Mouse (Mus musculus): ENCODE results near the gene Inpp5a. TPM values are rescaled to one million over a fixed set of nuclear protein-coding genes. Genes with fewer than 3 reads are reported as not detected.

Inpp5a gene
- total RNA-seq, 1 experiment: 11.5 TPM

DNA sequence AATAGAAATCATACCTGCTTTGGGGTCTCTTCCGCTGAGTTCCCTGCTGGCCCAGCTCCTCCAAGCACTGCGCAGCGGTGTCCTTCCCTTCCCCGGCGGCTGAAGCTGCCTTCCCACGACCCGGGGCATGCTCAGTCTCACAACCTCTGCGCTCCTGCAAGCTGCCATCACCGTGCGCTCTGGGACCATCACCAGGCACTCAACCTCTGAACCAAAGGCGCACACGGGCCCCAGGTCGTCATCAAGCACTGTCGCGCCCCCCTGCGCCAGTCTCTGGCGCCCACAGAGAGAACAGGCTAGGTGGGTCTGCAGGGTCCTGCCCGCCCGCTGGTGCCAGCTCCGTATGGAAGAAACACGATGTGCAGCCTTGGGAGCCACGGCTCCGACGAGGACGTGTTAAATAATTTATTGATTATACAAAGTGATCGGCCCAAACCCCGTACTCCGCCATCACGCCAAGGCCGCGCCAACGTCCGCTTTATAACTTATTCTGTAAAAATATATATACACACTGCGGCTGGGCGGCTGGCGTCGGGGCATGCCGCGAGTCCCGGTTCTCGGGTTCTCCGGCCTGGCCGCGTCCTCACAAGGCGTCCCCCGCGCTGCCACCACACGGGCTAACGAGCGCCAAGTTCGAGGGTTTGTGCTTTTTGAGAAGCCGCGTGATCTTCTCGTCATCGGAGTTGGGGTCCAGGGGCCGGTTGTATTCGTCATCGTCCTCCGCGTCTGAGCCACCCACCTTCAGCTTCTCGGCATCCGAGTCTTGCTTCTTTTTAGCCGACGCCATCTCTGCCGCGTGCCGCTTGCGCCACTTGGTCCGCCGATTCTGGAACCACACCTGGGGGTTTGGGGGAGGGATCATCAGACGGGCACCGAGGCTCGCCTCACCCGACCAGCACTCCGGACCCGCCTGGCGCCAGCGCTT is 192.2 kb downstream of the Inpp5a start:
- no peak for DNase-seq (ENCODE audit: low read depth, low spot score)
- Histone ChIP-seq H3K9me3 (ENCODE audit: control insufficient read depth, insufficient read depth, low read depth, low read length) (no peaks in the 10 kb centered on the region), H3K4me1 (ENCODE audit: control insufficient read depth in 2 of 2, insufficient read depth in 2 of 2, low read length in 2 of 2, poor library complexity in 1 of 2) (peaks cover 5 to 26% of the 10 kb centered on the region in 2 experiments), H3K36me3 (ENCODE audit: control insufficient read depth, insufficient read depth, low read length, poor library complexity, severe bottlenecking) (no peaks in the 10 kb centered on the region), H3K9ac (ENCODE audit: insufficient read depth, low read depth, low read length, poor library complexity, severe bottlenecking) (peak overlapping the region; percentile 21), H3K27ac (ENCODE audit: insufficient read depth, low read depth, low read length, poor library complexity, severe bottlenecking) (no peak overlapping the region), H3K4me3 (ENCODE audit: insufficient read depth in 1 of 2, low read depth in 1 of 2, low read length in 2 of 2, poor library complexity in 1 of 2, severe bottlenecking in 1 of 2) (peak overlapping the region; percentile 67 to 74)
- TF ChIP-seq CHD2 (IDR thresholded peaks at IDR 0.05; ENCODE audit: low read depth, low read length) (no peak), MAFK (IDR thresholded peaks at IDR 0.05; ENCODE audit: insufficient read depth, low read depth, low read length) (no peak), HCFC1 (IDR thresholded peaks at IDR 0.05; ENCODE audit: borderline replicate concordance, insufficient read depth, low read length) (no peak), ZNF384 (IDR thresholded peaks at IDR 0.05; ENCODE audit: low read depth, low read length) (no peak)
- in situ Hi-C loops (cut with MboI; ENCODE audit: low sequenced_read_pairs in 2 of 2, unreplicated experiment in 2 of 2): no loop called here

- no peak overlapping the region for H3K27ac ChIP-seq (ENCODE audit: insufficient read depth, low read depth, low read length, poor library complexity, severe bottlenecking)
These were observed 193.1 kb downstream of the Inpp5a start for GRCm38 (mm10) chr7:139581801-139582571.

GRCm38 (mm10) chr7:139582595-139582994 is 193.7 kb downstream of the Inpp5a start, which contains the start of gene Nkx6-2:
Gene Nkx6-2 (minus strand): TSS chr7:139582797.
- in situ Hi-C loops (cut with MboI; ENCODE audit: low sequenced_read_pairs in 2 of 2, unreplicated experiment in 2 of 2): no loop called here
- no peak for DNase-seq (ENCODE audit: low read depth, low spot score)
- no peak within 1 kb of the TSS for H3K27ac ChIP-seq (ENCODE audit: insufficient read depth, low read depth, low read length, poor library complexity, severe bottlenecking)

More at GRCm38 (mm10) chr7:139581801-139582571, 193.1 kb downstream of the Inpp5a start:
- Histone ChIP-seq H3K9me3 (ENCODE audit: control insufficient read depth, insufficient read depth, low read depth, low read length) (no peaks in the 10 kb centered on the region), H3K4me3 (ENCODE audit: insufficient read depth in 1 of 2, low read depth in 1 of 2, low read length in 2 of 2, poor library complexity in 1 of 2, severe bottlenecking in 1 of 2) (peak overlapping the region; percentile 67 to 74), H3K36me3 (ENCODE audit: control insufficient read depth, insufficient read depth, low read length, poor library complexity, severe bottlenecking) (no peaks in the 10 kb centered on the region), H3K9ac (ENCODE audit: insufficient read depth, low read depth, low read length, poor library complexity, severe bottlenecking) (peak overlapping the region; percentile 21), H3K4me1 (ENCODE audit: control insufficient read depth in 2 of 2, insufficient read depth in 2 of 2, low read length in 2 of 2, poor library complexity in 1 of 2) (peaks cover 2 to 21% of the 10 kb centered on the region in 2 experiments)
- in situ Hi-C loops (cut with MboI; ENCODE audit: low sequenced_read_pairs in 2 of 2, unreplicated experiment in 2 of 2): no loop called here
- TF ChIP-seq CHD2 (IDR thresholded peaks at IDR 0.05; ENCODE audit: low read depth, low read length): no peak
- TF ChIP-seq ZNF384 (IDR thresholded peaks at IDR 0.05; ENCODE audit: low read depth, low read length): no peak
- no peak for TF ChIP-seq HCFC1 (IDR thresholded peaks at IDR 0.05; ENCODE audit: borderline replicate concordance, insufficient read depth, low read length)
- TF ChIP-seq ZC3H11A (IDR thresholded peaks at IDR 0.05; ENCODE audit: borderline replicate concordance, low read depth, low read length): no peak
- no peak for TF ChIP-seq MAFK (IDR thresholded peaks at IDR 0.05; ENCODE audit: insufficient read depth, low read depth, low read length)
- no peak for DNase-seq (ENCODE audit: low read depth, low spot score)

GRCm38 (mm10) chr7:139583094-139583737 is 194.3 kb downstream of the Inpp5a start:
- no peak for DNase-seq (ENCODE audit: low read depth, low spot score)
- Histone ChIP-seq H3K9me3 (ENCODE audit: control insufficient read depth, insufficient read depth, low read depth, low read length) (no peaks in the 10 kb centered on the region), H3K27ac (ENCODE audit: insufficient read depth, low read depth, low read length, poor library complexity, severe bottlenecking) (no peak overlapping the region), H3K36me3 (ENCODE audit: control insufficient read depth, insufficient read depth, low read length, poor library complexity, severe bottlenecking) (no peaks in the 10 kb centered on the region), H3K9ac (ENCODE audit: insufficient read depth, low read depth, low read length, poor library complexity, severe bottlenecking) (no peak overlapping the region), H3K4me3 (ENCODE audit: insufficient read depth in 1 of 2, low read depth in 1 of 2, low read length in 2 of 2, poor library complexity in 1 of 2, severe bottlenecking in 1 of 2) (no peak overlapping the region), H3K4me1 (ENCODE audit: control insufficient read depth in 2 of 2, insufficient read depth in 2 of 2, low read length in 2 of 2, poor library complexity in 1 of 2) (peaks cover 2 to 17% of the 10 kb centered on the region in 2 experiments)
- TF ChIP-seq ZNF384 (IDR thresholded peaks at IDR 0.05; ENCODE audit: low read depth, low read length): no peak
- no peak for TF ChIP-seq ZC3H11A (IDR thresholded peaks at IDR 0.05; ENCODE audit: borderline replicate concordance, low read depth, low read length)
- TF ChIP-seq MAFK (IDR thresholded peaks at IDR 0.05; ENCODE audit: insufficient read depth, low read depth, low read length): no peak
- no peak for TF ChIP-seq CHD2 (IDR thresholded peaks at IDR 0.05; ENCODE audit: low read depth, low read length)
- TF ChIP-seq HCFC1 (IDR thresholded peaks at IDR 0.05; ENCODE audit: borderline replicate concordance, insufficient read depth, low read length): no peak
- in situ Hi-C loops (cut with MboI; ENCODE audit: low sequenced_read_pairs in 2 of 2, unreplicated experiment in 2 of 2): no loop called here

More at GRCm38 (mm10) chr7:139582595-139582994, 193.7 kb downstream of the Inpp5a start, which contains the start of gene Nkx6-2:
- no peak for TF ChIP-seq HCFC1 (IDR thresholded peaks at IDR 0.05; ENCODE audit: borderline replicate concordance, insufficient read depth, low read length)
- no peak for TF ChIP-seq CHD2 (IDR thresholded peaks at IDR 0.05; ENCODE audit: low read depth, low read length)
- H3K9ac ChIP-seq (ENCODE audit: insufficient read depth, low read depth, low read length, poor library complexity, severe bottlenecking): peak within 1 kb of the TSS; percentile 21
- peaks cover 2 to 18% of the 10 kb centered on the region in 2 experiments for H3K4me1 ChIP-seq (ENCODE audit: control insufficient read depth in 2 of 2, insufficient read depth in 2 of 2, low read length in 2 of 2, poor library complexity in 1 of 2)
- H3K9me3 ChIP-seq (ENCODE audit: control insufficient read depth, insufficient read depth, low read depth, low read length): no peaks in the 10 kb centered on the region
- peak within 1 kb of the TSS; percentile 67 to 74 for H3K4me3 ChIP-seq (ENCODE audit: insufficient read depth in 1 of 2, low read depth in 1 of 2, low read length in 2 of 2, poor library complexity in 1 of 2, severe bottlenecking in 1 of 2)
- H3K36me3 ChIP-seq (ENCODE audit: control insufficient read depth, insufficient read depth, low read length, poor library complexity, severe bottlenecking): no peaks in the 10 kb centered on the region

Data from ES-E14 (cell line).